Mouse (Mus musculus) spleen, adult 2 months (tissue): ENCODE results near the gene Ccdc88c.

ENCODE experiments used
- CTCF ChIP-seq: fragments of 200-500 bp; IDR thresholded peaks from 2 replicates; pipeline ENCODE4 v1.5.1; 2011; ENCODE audit warnings: mild to moderate bottlenecking, inconsistent platforms; ENCODE audit not compliant: insufficient read depth, insufficient read length, insufficient replicate concordance; ENCODE audit errors: extremely low read depth
- POLR2A ChIP-seq: fragments of 200-500 bp; IDR thresholded peaks from 2 replicates; pipeline ENCODE4 v1.6.1; 2011; ENCODE audit warnings: low read depth, low read length, inconsistent platforms

- no peak for TF ChIP-seq CTCF
- no peak for TF ChIP-seq POLR2A
These were observed 152.9 kb downstream of the Ccdc88c start for GRCm38 (mm10) chr12:100875960-100876359.
